Mouse (Mus musculus): ENCODE results near the gene Axin1. TPM values are rescaled to one million over a fixed set of nuclear protein-coding genes. Genes with fewer than 3 reads are reported as not detected.

Axin1 gene
- polyA plus RNA-seq, 1 experiment from 2014 or later = 4.6 TPM

GRCm38 (mm10) chr17:26239551-26239950, 101.1 kb downstream of the Axin1 start:
- Histone ChIP-seq H3K4me1 (ENCODE audit: control insufficient read depth, insufficient read depth, low read length) (peaks cover 9% of the 10 kb centered on the region), H3K9me3 (replicated peaks; ENCODE audit: control insufficient read depth, low read length) (no peaks in the 10 kb centered on the region), H3K4me2 (ENCODE audit: low read depth, low read length) (no peak overlapping the region), H3K9ac (ENCODE audit: low read length) (no peak overlapping the region), H3K27ac (ENCODE audit: low read length) (no peak overlapping the region), H3K4me3 (ENCODE audit: low read length) (no peak overlapping the region), H3K27me3 (ENCODE audit: control insufficient read depth, insufficient read depth, low read length) (no peaks in the 10 kb centered on the region), H3K36me3 (ENCODE audit: control insufficient read depth, insufficient read depth) (no peaks in the 10 kb centered on the region)
- no peak for ATAC-seq (replicated peaks; ENCODE audit: extremely low read depth, insufficient read depth, low FRiP score)
- WGBS = 66% methylated on average over 2 of the region's 2 CpGs

GRCm38 (mm10) chr17:26240120-26240790, 101.8 kb downstream of the Axin1 start:
- 53% methylated on average over 6 of the region's 6 CpGs for WGBS
- Histone ChIP-seq H3K4me2 (ENCODE audit: low read depth, low read length) (no peak overlapping the region), H3K4me1 (ENCODE audit: control insufficient read depth, insufficient read depth, low read length) (peaks cover 9% of the 10 kb centered on the region), H3K27ac (ENCODE audit: low read length) (no peak overlapping the region), H3K9me3 (replicated peaks; ENCODE audit: control insufficient read depth, low read length) (no peaks in the 10 kb centered on the region), H3K36me3 (ENCODE audit: control insufficient read depth, insufficient read depth) (no peaks in the 10 kb centered on the region), H3K4me3 (ENCODE audit: low read length) (no peak overlapping the region), H3K9ac (ENCODE audit: low read length) (no peak overlapping the region), H3K27me3 (ENCODE audit: control insufficient read depth, insufficient read depth, low read length) (no peaks in the 10 kb centered on the region)
- no peak for ATAC-seq (replicated peaks; ENCODE audit: extremely low read depth, insufficient read depth, low FRiP score)

- H3K4me2 ChIP-seq (ENCODE audit: low read depth, low read length) = no peak overlapping the region
- no peaks in the 10 kb centered on the region for H3K9me3 ChIP-seq (replicated peaks; ENCODE audit: control insufficient read depth, low read length)
- H3K4me3 ChIP-seq (ENCODE audit: low read length) = no peak overlapping the region
- H3K27ac ChIP-seq (ENCODE audit: low read length) = no peak overlapping the region
- no peak overlapping the region for H3K9ac ChIP-seq (ENCODE audit: low read length)
- no peaks in the 10 kb centered on the region for H3K36me3 ChIP-seq (ENCODE audit: control insufficient read depth, insufficient read depth)
- no peaks in the 10 kb centered on the region for H3K27me3 ChIP-seq (ENCODE audit: control insufficient read depth, insufficient read depth, low read length)
- H3K4me1 ChIP-seq (ENCODE audit: control insufficient read depth, insufficient read depth, low read length) = peaks cover 9% of the 10 kb centered on the region
- ATAC-seq (replicated peaks; ENCODE audit: extremely low read depth, insufficient read depth, low FRiP score) = no peak
- WGBS = 66% methylated on average over 6 of the region's 6 CpGs
Observed at GRCm38 (mm10) chr17:26240990-26241389, 102.5 kb downstream of the Axin1 start.

GRCm38 (mm10) chr17:26243471-26244100, 105.1 kb downstream of the Axin1 start:
- peak; percentile 71 for ATAC-seq (replicated peaks; ENCODE audit: extremely low read depth, insufficient read depth, low FRiP score)
- H3K27ac ChIP-seq (ENCODE audit: low read length) = peak overlapping the region; percentile 88
- peak overlapping the region; percentile 84 for H3K9ac ChIP-seq (ENCODE audit: low read length)
- H3K27me3 ChIP-seq (ENCODE audit: control insufficient read depth, insufficient read depth, low read length) = no peaks in the 10 kb centered on the region
- peak overlapping the region; percentile 81 for H3K4me2 ChIP-seq (ENCODE audit: low read depth, low read length)
- H3K4me1 ChIP-seq (ENCODE audit: control insufficient read depth, insufficient read depth, low read length) = peaks cover 9% of the 10 kb centered on the region
- H3K9me3 ChIP-seq (replicated peaks; ENCODE audit: control insufficient read depth, low read length) = no peaks in the 10 kb centered on the region
- peak overlapping the region; percentile 84 for H3K4me3 ChIP-seq (ENCODE audit: low read length)
- 1% methylated on average over 32 of the region's 32 CpGs for WGBS
- H3K36me3 ChIP-seq (ENCODE audit: control insufficient read depth, insufficient read depth) = no peaks in the 10 kb centered on the region

GRCm38 (mm10) chr17:26244101-26244841, 105.8 kb downstream of the Axin1 start, which contains the start of gene Fam234a:
Fam234a (minus strand) TSS chr17:26244242.
- Histone ChIP-seq H3K4me1 (ENCODE audit: control insufficient read depth, insufficient read depth, low read length) (peaks cover 9% of the 10 kb centered on the region), H3K4me3 (ENCODE audit: low read length) (peak within 1 kb of the TSS; percentile 84), H3K27me3 (ENCODE audit: control insufficient read depth, insufficient read depth, low read length) (no peaks in the 10 kb centered on the region), H3K9ac (ENCODE audit: low read length) (peak within 1 kb of the TSS; percentile 84), H3K36me3 (ENCODE audit: control insufficient read depth, insufficient read depth) (no peaks in the 10 kb centered on the region), H3K9me3 (replicated peaks; ENCODE audit: control insufficient read depth, low read length) (no peaks in the 10 kb centered on the region), H3K4me2 (ENCODE audit: low read depth, low read length) (peak within 1 kb of the TSS; percentile 81), H3K27ac (ENCODE audit: low read length) (peak within 1 kb of the TSS; percentile 88)
- 7% methylated on average over 33 of the region's 33 CpGs for WGBS
- peak; percentile 98 for ATAC-seq (replicated peaks; ENCODE audit: extremely low read depth, insufficient read depth, low FRiP score)

Other genes with a start within 250 kb of the Axin1 start
- gene Rab40c, start 219.0 kb upstream of the Axin1 start, polyA plus RNA-seq (2015; fragmentation: Nextera tagmentation; extraction: Ambion mirVana) = 14.5 and 18.7 TPM in 2 replicates
- gene Pigq, start 193.8 kb upstream of the Axin1 start, polyA plus RNA-seq (2015; fragmentation: Nextera tagmentation; extraction: Ambion mirVana) = 59.3 and 66.0 TPM in 2 replicates
- gene Nhlrc4, start 193.7 kb upstream of the Axin1 start, polyA plus RNA-seq (2015; fragmentation: Nextera tagmentation; extraction: Ambion mirVana) = 0.06 and 0.11 TPM in 2 replicates
- gene A930017K11Rik, start 186.1 kb upstream of the Axin1 start, polyA plus RNA-seq (2015; fragmentation: Nextera tagmentation; extraction: Ambion mirVana) = 0.11 TPM in 1 of 2 replicates, not detected in the other
- gene Capn15, start 152.9 kb upstream of the Axin1 start, polyA plus RNA-seq (2015; fragmentation: Nextera tagmentation; extraction: Ambion mirVana) = 12.0 and 14.5 TPM in 2 replicates
- 8.2 and 13.6 TPM in 2 replicates for gene Rab11fip3, start 69.1 kb upstream of the Axin1 start, polyA plus RNA-seq (2015; fragmentation: Nextera tagmentation; extraction: Ambion mirVana)
- gene Decr2, start 48.4 kb upstream of the Axin1 start, polyA plus RNA-seq (2015; fragmentation: Nextera tagmentation; extraction: Ambion mirVana) = 40.1 and 40.8 TPM in 2 replicates
- 55.3 and 56.2 TPM in 2 replicates for gene Nme4, start 43.1 kb upstream of the Axin1 start, polyA plus RNA-seq (2015; fragmentation: Nextera tagmentation; extraction: Ambion mirVana)
- 0.87 and 1.0 TPM in 2 replicates for gene Tmem8, start 25.4 kb upstream of the Axin1 start, polyA plus RNA-seq (2015; fragmentation: Nextera tagmentation; extraction: Ambion mirVana)
- gene Mrpl28, start 15.2 kb upstream of the Axin1 start, polyA plus RNA-seq (2015; fragmentation: Nextera tagmentation; extraction: Ambion mirVana) = 221 and 232 TPM in 2 replicates
- gene Pdia2, start 60.4 kb downstream of the Axin1 start, polyA plus RNA-seq (2015; fragmentation: Nextera tagmentation; extraction: Ambion mirVana) = 0.35 TPM in 1 of 2 replicates, not detected in the other
- gene Rgs11, start 64.3 kb downstream of the Axin1 start, polyA plus RNA-seq (2015; fragmentation: Nextera tagmentation; extraction: Ambion mirVana) = 6.1 and 6.7 TPM in 2 replicates
- 2.1 and 2.9 TPM in 2 replicates for gene Arhgdig, start 69.1 kb downstream of the Axin1 start, polyA plus RNA-seq (2015; fragmentation: Nextera tagmentation; extraction: Ambion mirVana)
- 48.6 and 52.8 TPM in 2 replicates for gene Fam234a, start 105.6 kb downstream of the Axin1 start, polyA plus RNA-seq (2015; fragmentation: Nextera tagmentation; extraction: Ambion mirVana)
- gene Luc7l, start 114.2 kb downstream of the Axin1 start, polyA plus RNA-seq (2015; fragmentation: Nextera tagmentation; extraction: Ambion mirVana) = 53.8 and 56.0 TPM in 2 replicates